Mouse (Mus musculus) thymus, adult 2 months (tissue): ENCODE data around the gene Hcrt. TPM values are rescaled to one million over a fixed set of nuclear protein-coding genes. Genes with fewer than 3 reads are reported as not detected.
A peak's percentile ranks its signal among the peaks of the same experiment; 100 is the strongest.

Experiments
- DNase-seq: peaks from one replicate; pipeline ENCODE4 v3.0.0; 2021
- H3K27ac ChIP-seq: fragments of 200-500 bp; 2 replicates; pipeline ENCODE4 v1.5.1; 2012; ENCODE audit warnings: low read length, control low read depth; ENCODE audit not compliant: control insufficient read depth, insufficient read depth
- H3K27me3 ChIP-seq: fragments of 200-500 bp; 2 replicates; pipeline ENCODE4 v1.6.1; 2012; ENCODE audit warnings: mild to moderate bottlenecking, low read length, moderate library complexity, mixed read lengths; ENCODE audit not compliant: control insufficient read depth, insufficient read depth
- H3K36me3 ChIP-seq: fragments of 200-500 bp; 2 replicates; pipeline ENCODE4 v1.6.1; 2012; ENCODE audit warnings: mild to moderate bottlenecking, low read length, moderate library complexity; ENCODE audit not compliant: control insufficient read depth, insufficient read depth
- H3K4me1 ChIP-seq: fragments of 200-500 bp; replicated peaks from 2 replicates; pipeline ENCODE4 v1.6.1; 2012; ENCODE audit warnings: low read length; ENCODE audit not compliant: control insufficient read depth, insufficient read depth
- H3K4me3 ChIP-seq: fragments of 200-500 bp; 2 replicates; pipeline ENCODE4 v1.5.1; 2012; ENCODE audit warnings: mild to moderate bottlenecking, low read length, control low read depth, moderate library complexity; ENCODE audit not compliant: control insufficient read depth, insufficient read depth
- CTCF ChIP-seq: fragments of 200-500 bp; IDR thresholded peaks from 2 replicates; pipeline ENCODE4 v1.5.1; 2012; ENCODE audit warnings: mild to moderate bottlenecking, control low read depth, low read length, moderate library complexity, borderline replicate concordance; ENCODE audit not compliant: control insufficient read depth, poor library complexity, insufficient read depth; ENCODE audit errors: extremely low read depth
- POLR2A ChIP-seq: fragments of 200-500 bp; IDR thresholded peaks from 2 replicates; pipeline ENCODE4 v1.6.1; 2012; ENCODE audit warnings: mild to moderate bottlenecking, low read length, control low read depth, moderate library complexity; ENCODE audit not compliant: control insufficient read depth, poor library complexity, insufficient read depth; ENCODE audit errors: extremely low read depth
- WGBS: fragments of 180-500 bp; shearing (Covaris S2); methylation state at CpG from one replicate; pipeline ENCODE4 v1.1.7; 2018; 5-methylcytosine and 5-hydroxymethylcytosine counted together
- polyA plus RNA-seq: library from polyadenylated mRNA; depleted of rRNA; stranded (reverse); fragments of >200 nt; gene quantifications from 2 replicates; pipeline ENCODE4 v1.2.3, GENCODE M21; 2012

Hcrt gene
- polyA plus RNA-seq, 1 experiment: 0.57 TPM

DNA sequence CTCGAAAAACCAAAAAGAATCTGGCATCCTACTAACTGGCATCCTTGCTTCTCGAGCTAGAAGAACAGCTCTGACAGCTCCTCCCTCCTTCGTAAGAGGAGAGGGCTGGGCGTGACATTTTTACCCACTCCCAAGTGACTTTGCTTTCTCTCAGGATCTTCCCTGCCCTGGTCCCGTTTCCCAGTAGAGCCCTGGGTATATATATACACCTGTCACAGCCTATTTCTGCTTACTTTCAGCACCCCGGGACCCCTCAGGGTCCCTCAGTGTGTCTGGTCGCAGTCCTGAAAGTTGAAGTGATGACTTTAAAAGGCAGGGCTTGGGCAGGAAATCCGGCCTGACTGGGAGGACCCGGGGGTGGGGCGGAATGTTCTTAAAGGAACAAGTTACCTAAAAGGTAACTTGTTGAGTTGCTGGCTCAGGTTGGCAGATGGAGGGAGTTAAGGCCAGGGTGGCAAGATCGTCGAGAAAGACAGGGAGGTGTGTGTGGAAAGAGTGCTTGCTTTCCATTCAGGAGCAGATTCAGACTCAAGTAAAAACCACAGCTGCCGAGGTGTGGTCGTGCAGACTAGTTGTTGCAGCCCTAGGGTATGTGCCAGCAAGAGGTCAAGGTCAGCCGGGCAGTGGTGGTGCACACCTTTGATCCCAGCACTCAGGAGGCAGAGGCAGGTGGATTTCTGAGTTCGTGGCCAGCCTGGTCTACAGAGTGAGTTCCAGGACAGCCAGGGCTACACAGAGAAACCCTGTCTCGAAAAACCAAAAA lies 8.1 kb upstream of the Hcrt start, which contains the start of gene Ghdc:
Gene Ghdc, minus strand, starts transcription at position 312 of the 763 bp plus-strand sequence.
- H3K27ac ChIP-seq: peak within 1 kb of the TSS; percentile 43; the same call in 1 of the 2 replicates

DNA sequence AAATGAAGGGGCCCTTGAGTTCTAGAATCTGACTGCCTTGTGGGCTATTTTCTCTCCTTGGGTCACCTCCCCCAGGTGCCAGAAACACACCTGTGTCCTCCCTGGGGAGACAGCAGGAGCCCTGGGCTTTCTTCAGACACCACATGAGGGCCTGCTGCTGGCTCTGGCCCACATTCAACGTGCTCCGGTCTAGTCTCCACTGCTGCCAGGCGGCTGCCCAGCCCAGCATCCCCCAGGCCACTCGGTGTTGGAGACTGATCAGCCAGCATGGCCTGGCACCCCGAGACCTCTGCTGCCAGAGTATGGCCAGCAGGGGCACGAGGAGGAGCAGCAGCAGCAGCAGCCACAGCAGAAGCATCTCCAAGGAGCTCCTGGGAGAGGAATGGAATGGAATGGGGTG lies 7.2 kb upstream of the Hcrt start:
- no peaks in the 10 kb centered on the region for H3K27me3 ChIP-seq
- H3K36me3 ChIP-seq: no peaks in the 10 kb centered on the region
- TF ChIP-seq CTCF (no peak), POLR2A (no peak)
- DNase-seq: no peak
- H3K4me3 ChIP-seq: peak overlapping the region; percentile 58; the same call in 1 of the 2 replicates
- 82% methylated on average over 6 of the region's 6 CpGs for WGBS
- no peak overlapping the region for H3K27ac ChIP-seq
- H3K4me1 ChIP-seq: peaks cover 13% of the 10 kb centered on the region

More for the DNA sequence above, 8.1 kb upstream of the Hcrt start, which contains the start of gene Ghdc:
- DNase-seq: peak; percentile 84
- 11% methylated on average over 17 of the region's 17 CpGs for WGBS
- H3K27me3 ChIP-seq: no peaks in the 10 kb centered on the region
- TF ChIP-seq CTCF (no peak), POLR2A (no peak)
- no peaks in the 10 kb centered on the region for H3K36me3 ChIP-seq
- peaks cover 13% of the 10 kb centered on the region for H3K4me1 ChIP-seq
- H3K4me3 ChIP-seq: peak within 1 kb of the TSS; percentile 58

DNA sequence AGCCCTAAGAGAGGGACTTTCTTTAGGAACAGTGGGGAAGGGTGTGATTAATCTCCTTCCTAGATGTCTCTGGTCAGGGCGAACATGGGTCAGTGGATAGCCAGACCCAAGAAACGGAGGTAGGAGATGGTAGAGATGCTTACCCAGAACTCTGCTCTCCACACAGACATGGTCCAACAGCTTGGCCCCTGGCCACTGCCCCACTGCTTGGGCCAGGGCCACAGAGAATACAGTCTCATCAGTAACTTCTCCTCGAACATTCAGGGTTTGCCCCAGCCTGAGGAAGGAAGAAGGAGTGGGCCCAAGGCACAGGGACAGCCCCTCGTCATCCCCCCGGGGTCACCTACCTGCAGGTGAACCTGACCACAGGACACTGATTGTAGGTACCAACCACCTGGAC lies 5.1 kb upstream of the Hcrt start:
- Histone ChIP-seq H3K27me3 (no peaks in the 10 kb centered on the region), H3K36me3 (no peaks in the 10 kb centered on the region), H3K4me1 (peaks cover 13% of the 10 kb centered on the region), H3K4me3 (no peak overlapping the region), H3K27ac (no peak overlapping the region)
- no peak for DNase-seq
- TF ChIP-seq POLR2A (no peak), CTCF (no peak)
- 93% methylated on average over 5 of the region's 5 CpGs for WGBS

DNA sequence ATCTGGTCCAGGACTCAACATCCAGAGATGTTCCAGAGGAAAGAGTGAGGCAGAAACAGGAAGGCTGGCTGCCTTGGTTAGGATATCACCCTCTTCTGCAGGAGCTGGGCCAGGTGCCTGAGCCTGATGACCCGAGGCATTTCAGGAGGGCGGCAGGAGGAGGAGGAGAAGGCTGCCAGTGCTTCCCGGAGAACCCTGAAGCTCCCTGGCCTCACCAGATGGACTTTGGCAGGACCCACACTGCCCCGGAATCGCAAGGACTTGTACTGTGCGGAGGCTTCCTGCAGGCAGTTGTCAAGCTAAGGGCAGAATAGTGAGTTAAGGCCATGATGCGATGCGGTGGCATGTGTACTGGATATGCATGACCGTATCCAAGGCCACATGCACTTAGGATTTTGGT lies 4.0 kb upstream of the Hcrt start:
- H3K4me1 ChIP-seq: peaks cover 16% of the 10 kb centered on the region
- H3K4me3 ChIP-seq: no peak overlapping the region
- H3K36me3 ChIP-seq: no peaks in the 10 kb centered on the region
- 91% methylated on average over 9 of the region's 9 CpGs for WGBS
- DNase-seq: no peak
- no peaks in the 10 kb centered on the region for H3K27me3 ChIP-seq
- TF ChIP-seq POLR2A: no peak
- no peak overlapping the region for H3K27ac ChIP-seq

DNA sequence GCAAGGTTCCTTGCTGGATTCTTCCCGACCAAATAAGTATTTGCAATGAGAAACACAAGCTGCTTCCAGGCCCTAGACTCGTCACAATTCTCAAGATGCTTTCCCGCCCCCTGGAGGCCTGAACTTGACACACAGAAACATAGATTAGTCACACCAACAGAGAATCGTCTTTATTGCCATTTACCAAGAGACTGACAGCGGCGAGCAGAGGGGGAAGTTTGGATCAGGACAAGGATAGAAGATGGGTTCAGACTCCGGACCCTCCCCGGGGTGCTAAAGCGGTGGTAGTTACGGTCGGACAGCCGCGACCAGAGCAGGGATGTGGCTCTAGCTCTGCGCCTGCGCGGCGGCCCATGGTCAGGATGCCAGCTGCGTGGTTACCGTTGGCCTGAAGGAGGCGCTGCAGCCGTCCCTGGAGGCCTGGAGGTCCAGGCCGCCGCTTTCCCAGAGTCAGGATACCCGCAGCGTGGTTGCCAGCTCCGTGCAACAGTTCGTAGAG lies 1.1 kb downstream of the Hcrt start:
- TF ChIP-seq CTCF (peak; percentile 95), POLR2A (no peak)
- H3K4me3 ChIP-seq: peak overlapping the region; percentile 48
- H3K4me1 ChIP-seq: peaks cover 19% of the 10 kb centered on the region
- 1% methylated on average over 27 of the region's 27 CpGs for WGBS
- H3K27me3 ChIP-seq: no peaks in the 10 kb centered on the region
- H3K36me3 ChIP-seq: no peaks in the 10 kb centered on the region
- no peak overlapping the region for H3K27ac ChIP-seq
- peak; percentile 75 for DNase-seq

DNA sequence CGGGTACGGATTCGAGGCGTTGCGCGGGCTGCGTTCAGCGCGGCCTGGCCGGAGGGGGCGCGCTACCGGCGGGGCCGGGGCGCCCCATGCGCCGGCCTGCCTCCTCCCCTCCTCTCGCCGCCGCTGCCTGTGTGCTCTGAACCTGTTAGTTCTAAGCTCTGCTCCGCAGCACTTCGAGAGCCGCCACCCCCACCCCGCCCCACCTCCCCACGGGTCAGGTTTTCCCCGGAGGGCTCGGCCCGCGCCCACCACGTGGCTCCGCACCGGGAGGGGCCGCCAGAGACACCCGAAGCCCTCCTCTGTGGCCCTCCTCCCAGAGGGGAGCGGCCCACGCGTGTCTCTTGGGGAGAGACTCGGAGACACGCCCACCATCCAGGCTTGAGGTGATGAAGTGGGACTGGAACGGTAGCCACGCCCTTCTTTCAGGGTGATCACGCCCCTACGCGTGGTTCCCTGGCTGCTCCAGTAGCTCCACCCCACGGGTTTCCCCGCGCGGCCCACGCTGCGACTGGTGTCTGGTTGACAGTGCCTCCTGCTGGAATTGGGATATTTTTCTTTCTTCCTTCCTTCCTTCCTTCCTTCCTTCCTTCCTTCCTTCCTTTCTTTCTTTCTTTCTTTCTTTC lies 3.0 kb downstream of the Hcrt start, which contains the start of gene Kcnh4:
Gene Kcnh4, minus strand, starts transcription at position 332 of the 623 bp plus-strand sequence.
- under 1% methylated on average over 50 of the region's 51 CpGs for WGBS
- H3K27me3 ChIP-seq: no peaks in the 10 kb centered on the region
- peak; percentile 74 for DNase-seq

More for the DNA sequence above, 3.0 kb downstream of the Hcrt start, which contains the start of gene Kcnh4:
- no peak within 1 kb of the TSS for H3K27ac ChIP-seq
- peak within 1 kb of the TSS; percentile 40 for H3K4me3 ChIP-seq
- peaks cover 19% of the 10 kb centered on the region for H3K4me1 ChIP-seq
- no peak; the same call in 1 of the 2 replicates for TF ChIP-seq CTCF
- no peak for TF ChIP-seq POLR2A
- H3K36me3 ChIP-seq: no peaks in the 10 kb centered on the region
